8 mouse cellular contexts compared by ENCODE assay signal in the genomic region with DNA sequence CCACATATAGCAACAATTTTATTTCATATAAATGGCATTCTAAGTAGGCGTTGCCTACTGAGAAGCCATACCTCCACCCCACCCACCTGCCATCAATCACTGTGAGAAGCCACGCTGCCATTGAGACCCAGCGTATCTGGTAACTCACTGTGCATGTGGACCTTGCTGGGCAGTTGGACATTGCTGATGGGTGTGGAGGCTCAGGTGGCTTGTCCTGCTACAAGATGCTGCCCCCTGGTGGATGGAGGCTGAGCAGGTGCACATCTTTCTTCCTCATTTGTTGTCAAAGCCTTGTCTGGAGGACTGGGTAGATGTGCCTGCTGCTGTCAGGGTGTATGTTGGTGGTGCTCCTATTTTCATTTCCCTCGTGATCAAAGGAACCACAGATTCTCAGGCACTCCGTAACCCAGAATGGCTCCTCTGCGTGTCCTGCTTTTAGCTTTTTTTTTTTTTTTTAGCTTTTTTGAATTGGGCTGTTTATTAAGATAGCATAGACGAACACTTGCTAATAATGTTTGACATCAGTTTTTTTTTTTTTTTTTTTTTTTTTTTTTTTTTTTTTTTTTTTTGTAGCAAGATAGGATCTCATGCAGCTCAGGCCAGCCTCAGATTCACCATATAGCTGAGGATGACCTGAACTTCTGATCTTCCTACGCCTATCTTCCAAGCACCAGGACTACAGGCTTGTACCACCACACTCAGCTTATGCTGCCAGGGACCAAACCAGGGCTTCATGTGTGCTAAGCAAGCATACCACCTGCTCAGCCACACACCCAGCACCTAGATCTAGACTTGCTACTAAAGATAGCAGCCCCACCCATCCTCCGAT. TPM values are rescaled to one million over a fixed set of nuclear protein-coding genes. Genes with fewer than 3 reads are reported as not detected.
DNase-seq lines count a peak whose midpoint lies in the region; ATAC-seq and TF ChIP-seq lines count a peak whose summit lies in the region.

No protein-coding gene starts in this region.

- TF ChIP-seq POLR2A in embryonic fibroblast, embryonic 13.5 days (IDR thresholded peaks at IDR 0.05; ENCODE audit: low read depth, low read length) = no peak

- peak; percentile 34 to 76 for DNase-seq in adrenal gland, postnatal 4 days (ENCODE audit: low spot score in 2 of 2)
- peak; percentile 70 for DNase-seq in kidney, postnatal 14 days
- peak; percentile 62 for DNase-seq in liver, embryonic 13.5 days
- DNase-seq in ovary, postnatal 14 days (ENCODE audit: low spot score) = peak; percentile 63
- peak; percentile 70 for DNase-seq in thymus, postnatal 14 days

- H3K9ac ChIP-seq in intestine, postnatal 0 days (ENCODE audit: low read depth, low read length) = no peak overlapping the region
- no peak overlapping the region for H3K9ac ChIP-seq in intestine, embryonic 16.5 days (ENCODE audit: low read depth, low read length)
- no peak overlapping the region for H3K9ac ChIP-seq in liver, embryonic 13.5 days

- H3K36me3 ChIP-seq in intestine, postnatal 0 days (ENCODE audit: control insufficient read depth, insufficient read depth) = peaks cover 25% of the 10 kb centered on the region
- 0 out of 2 replicates have a peak, but pooled peaks cover 5% of the 10 kb centered on the region for H3K36me3 ChIP-seq in intestine, embryonic 16.5 days (ENCODE audit: control insufficient read depth, insufficient read depth, low read length)
- H3K36me3 ChIP-seq in liver, embryonic 13.5 days = peaks cover 31% of the 10 kb centered on the region

- WGBS in intestine, postnatal 0 days = 60% methylated on average over 9 of the region's 9 CpGs
- WGBS in intestine, embryonic 16.5 days = 65% methylated on average over 9 of the region's 9 CpGs
- 59% methylated on average over 9 of the region's 9 CpGs for WGBS in liver, embryonic 13.5 days (ENCODE audit: insufficient replicate concordance)

- no peak overlapping the region for H3K4me2 ChIP-seq in intestine, postnatal 0 days (replicated peaks; ENCODE audit: low read depth)
- no peak overlapping the region for H3K4me2 ChIP-seq in intestine, embryonic 16.5 days (ENCODE audit: low read depth, low read length)
- H3K4me2 ChIP-seq in liver, embryonic 13.5 days = no peak overlapping the region

- H3K27me3 ChIP-seq in intestine, postnatal 0 days (replicated peaks; ENCODE audit: control insufficient read depth, insufficient read depth, low read length) = no peaks in the 10 kb centered on the region
- H3K27me3 ChIP-seq in intestine, embryonic 16.5 days (replicated peaks; ENCODE audit: control insufficient read depth, insufficient read depth, low read length) = no peaks in the 10 kb centered on the region
- peaks cover 8% of the 10 kb centered on the region; the same call in 1 of the 2 replicates for H3K27me3 ChIP-seq in liver, embryonic 13.5 days

- peak; percentile 86 for TF ChIP-seq CTCF in intestine, postnatal 0 days (IDR thresholded peaks at IDR 0.05; ENCODE audit: low read depth)
- TF ChIP-seq CTCF in embryonic fibroblast, embryonic 13.5 days (IDR thresholded peaks at IDR 0.05; ENCODE audit: borderline replicate concordance, insufficient read depth, low read length) = peak; percentile 83; the same call in 1 of the 2 replicates

- H3K27ac ChIP-seq in intestine, postnatal 0 days (ENCODE audit: low read depth, low read length) = no peak overlapping the region
- H3K27ac ChIP-seq in intestine, embryonic 16.5 days (ENCODE audit: low read length) = no peak overlapping the region
- H3K27ac ChIP-seq in embryonic fibroblast, embryonic 13.5 days (ENCODE audit: insufficient read depth, low read length) = no peak overlapping the region
- no peak overlapping the region for H3K27ac ChIP-seq in liver, embryonic 13.5 days

- no peaks in the 10 kb centered on the region for H3K4me1 ChIP-seq in intestine, postnatal 0 days (replicated peaks; ENCODE audit: control insufficient read depth, insufficient read depth, low read length)
- H3K4me1 ChIP-seq in intestine, embryonic 16.5 days (ENCODE audit: control insufficient read depth, insufficient read depth, low read length) = no peaks in the 10 kb centered on the region
- no peaks in the 10 kb centered on the region for H3K4me1 ChIP-seq in embryonic fibroblast, embryonic 13.5 days (ENCODE audit: control insufficient read depth, insufficient read depth, low read length)
- H3K4me1 ChIP-seq in liver, embryonic 13.5 days (replicated peaks) = peaks cover 5% of the 10 kb centered on the region; the same call in 1 of the 2 replicates

- no peak overlapping the region for H3K4me3 ChIP-seq in intestine, postnatal 0 days (ENCODE audit: low read depth, low read length)
- no peak overlapping the region for H3K4me3 ChIP-seq in intestine, embryonic 16.5 days (ENCODE audit: low read length)
- no peak overlapping the region for H3K4me3 ChIP-seq in embryonic fibroblast, embryonic 13.5 days (ENCODE audit: insufficient read depth, low read length)
- no peak overlapping the region for H3K4me3 ChIP-seq in liver, embryonic 13.5 days (replicated peaks)

- no peak for ATAC-seq in intestine, postnatal 0 days
- ATAC-seq in intestine, embryonic 16.5 days = no peak
- ATAC-seq in liver, embryonic 13.5 days (ENCODE audit: low read depth) = peak; percentile 32; the same call in 1 of the 2 replicates

- no peaks in the 10 kb centered on the region for H3K9me3 ChIP-seq in intestine, postnatal 0 days (ENCODE audit: control insufficient read depth)
- no peaks in the 10 kb centered on the region for H3K9me3 ChIP-seq in intestine, embryonic 16.5 days (ENCODE audit: control insufficient read depth, low read length)
- H3K9me3 ChIP-seq in liver, embryonic 13.5 days (replicated peaks) = no peaks in the 10 kb centered on the region

RNA-seq across cellular contexts. Expression of gene Lrpap1, which starts 16.6 kb away (rescaled TPM):
- 47.7 and 50.6 TPM in 2 replicates for polyA plus RNA-seq in intestine, postnatal 0 days (2015; fragmentation: Nextera tagmentation; extraction: Ambion mirVana)
- 78.4 and 82.6 TPM in 2 replicates for polyA plus RNA-seq in intestine, embryonic 16.5 days (2015; fragmentation: Nextera tagmentation; extraction: Ambion mirVana)
- 100 to 1,000 TPM; 109 to 129 TPM for total RNA-seq in adrenal gland, postnatal 4 days (2021)
- 50.3 and 62.3 TPM in 2 replicates for polyA plus RNA-seq in embryonic fibroblast, embryonic 13.5 days (2011; ENCODE audit: insufficient read length, low read depth, missing spikeins)
- polyA plus RNA-seq in liver, embryonic 13.5 days (2015; fragmentation: Nextera tagmentation; extraction: Ambion mirVana) = 64.0 and 76.5 TPM in 2 replicates

RNA-seq across cellular contexts. Expression of gene Dok7, which starts 32.4 kb away (rescaled TPM):
- polyA plus RNA-seq in intestine, postnatal 0 days (2015; fragmentation: Nextera tagmentation; extraction: Ambion mirVana) = 0.33 and 0.50 TPM in 2 replicates
- 1.3 and 1.4 TPM in 2 replicates for polyA plus RNA-seq in intestine, embryonic 16.5 days (2015; fragmentation: Nextera tagmentation; extraction: Ambion mirVana)
- total RNA-seq in adrenal gland, postnatal 4 days (2021) = 10 to 100 TPM; 13.0 to 13.1 TPM
- polyA plus RNA-seq in embryonic fibroblast, embryonic 13.5 days (2011; ENCODE audit: insufficient read length, low read depth, missing spikeins) = not detected in 2 replicates
- polyA plus RNA-seq in liver, embryonic 13.5 days (2015; fragmentation: Nextera tagmentation; extraction: Ambion mirVana) = 0.13 and 0.16 TPM in 2 replicates

RNA-seq across cellular contexts. Expression of gene Hgfac, which starts 47.7 kb away (rescaled TPM):
- 8.2 and 10.5 TPM in 2 replicates for polyA plus RNA-seq in intestine, postnatal 0 days (2015; fragmentation: Nextera tagmentation; extraction: Ambion mirVana)
- polyA plus RNA-seq in intestine, embryonic 16.5 days (2015; fragmentation: Nextera tagmentation; extraction: Ambion mirVana) = 14.1 and 14.9 TPM in 2 replicates
- total RNA-seq in adrenal gland, postnatal 4 days (2021) = 10 to 100 TPM in 1 of 2 experiments, 1 to 10 TPM in 1; 5.6 to 39.9 TPM
- polyA plus RNA-seq in embryonic fibroblast, embryonic 13.5 days (2011; ENCODE audit: insufficient read length, low read depth, missing spikeins) = 0.67 TPM in 1 of 2 replicates, not detected in the other
- polyA plus RNA-seq in liver, embryonic 13.5 days (2015; fragmentation: Nextera tagmentation; extraction: Ambion mirVana) = 51.6 and 53.5 TPM in 2 replicates
